Mouse (Mus musculus): Measurements from ENCODE around the gene Canx.

Canx gene

DNA sequence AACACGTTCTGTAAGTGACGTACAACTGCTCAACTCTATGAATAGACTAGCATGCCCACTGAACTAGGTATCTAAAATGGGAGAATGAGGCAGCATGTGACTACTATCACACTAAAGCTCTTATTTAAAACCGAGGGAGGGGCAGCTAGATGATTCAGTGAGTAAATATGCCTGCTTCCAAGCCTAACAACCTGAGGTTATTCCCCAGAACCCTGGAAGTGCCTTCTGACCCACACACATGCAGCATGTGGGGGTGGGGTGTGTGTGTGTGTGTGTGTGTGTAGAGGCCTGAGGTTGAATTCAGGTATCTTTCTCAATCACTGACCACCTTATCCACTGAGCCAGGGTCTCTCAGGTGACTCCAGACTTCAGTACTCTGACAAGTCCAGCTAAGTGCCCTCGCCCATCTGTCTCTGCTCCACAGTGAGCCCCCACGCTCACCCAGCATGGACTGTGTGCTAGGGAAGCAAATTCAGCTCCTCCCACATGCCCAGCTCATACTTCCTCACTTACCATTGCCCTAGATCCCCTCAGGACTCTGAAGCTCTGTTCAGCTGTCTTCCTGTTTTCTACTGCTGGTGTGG, 49.8 kb downstream of the Canx start:
- DNase-seq (ENCODE audit: low read depth, low spot score), result no peak

DNA sequence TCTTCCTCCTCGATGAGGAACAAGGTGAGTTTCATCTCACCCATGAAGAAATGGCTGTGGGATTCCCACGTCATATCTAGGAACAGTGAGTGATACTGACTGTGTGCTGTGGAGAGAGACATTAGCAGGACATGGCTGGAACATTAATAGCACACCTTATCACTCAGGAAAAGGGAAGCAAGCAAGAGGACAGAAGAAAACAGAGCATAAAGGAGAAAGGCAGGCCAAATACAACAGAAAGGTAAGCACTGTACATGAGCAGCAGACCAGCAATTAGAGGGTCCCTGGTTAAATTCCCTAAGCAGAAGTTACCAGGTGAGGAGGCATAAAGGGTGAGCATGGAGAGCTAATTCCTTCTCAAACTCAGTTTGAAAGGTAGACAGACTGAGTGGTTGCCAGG, 50.4 kb downstream of the Canx start:
- no peak for DNase-seq (ENCODE audit: low read depth, low spot score)

GRCm38 (mm10) chr11:50272819-50273218, 52.7 kb downstream of the Canx start:
- no peak for DNase-seq (ENCODE audit: low read depth, low spot score)

DNA sequence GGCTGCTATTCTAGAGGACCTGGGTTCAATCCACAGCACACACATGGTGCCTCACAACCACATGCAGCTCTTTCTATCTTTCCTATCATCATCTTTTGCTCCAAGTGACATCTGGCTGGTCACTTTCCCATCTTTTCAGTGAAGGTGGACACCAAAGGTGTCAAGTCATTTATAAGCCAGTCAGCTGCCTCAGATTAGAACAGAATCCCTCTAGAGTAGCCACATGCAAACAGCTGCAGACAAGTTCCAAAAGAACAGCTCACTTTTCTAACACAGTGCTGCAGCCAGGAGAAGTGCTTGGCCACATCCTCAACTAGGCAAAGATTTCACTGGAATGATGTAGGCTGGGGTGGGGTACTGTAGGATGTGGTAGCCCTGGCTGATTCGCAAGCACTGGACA, 55.6 kb downstream of the Canx start:
- no peak for DNase-seq (ENCODE audit: low read depth, low spot score)

DNA sequence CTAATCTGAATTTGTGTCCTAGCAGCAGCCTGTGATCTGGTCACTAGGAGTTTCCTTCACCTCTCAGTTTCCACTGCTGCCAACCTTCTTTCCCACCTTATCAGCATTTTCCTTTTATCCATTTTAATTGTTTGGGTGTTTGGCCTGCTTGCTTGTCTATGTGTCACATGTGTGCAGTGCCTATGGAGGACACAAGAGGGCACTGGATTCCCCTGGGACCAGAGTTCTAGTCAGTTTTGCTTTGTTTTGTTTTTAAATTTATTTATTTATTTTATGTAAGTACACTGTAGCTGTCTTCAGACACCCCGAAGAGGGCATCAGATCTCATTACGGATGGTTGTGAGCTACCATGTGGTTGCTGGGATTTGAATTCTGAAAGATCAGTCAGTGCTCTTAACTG, 56.3 kb downstream of the Canx start:
- DNase-seq (ENCODE audit: low read depth, low spot score), result no peak

GRCm38 (mm10) chr11:50266997-50267396, 58.5 kb downstream of the Canx start:
- no peak for DNase-seq (ENCODE audit: low read depth, low spot score)

GRCm38 (mm10) chr11:50265931-50266330, 59.5 kb downstream of the Canx start:
- no peak for DNase-seq (ENCODE audit: low read depth, low spot score)

DNA sequence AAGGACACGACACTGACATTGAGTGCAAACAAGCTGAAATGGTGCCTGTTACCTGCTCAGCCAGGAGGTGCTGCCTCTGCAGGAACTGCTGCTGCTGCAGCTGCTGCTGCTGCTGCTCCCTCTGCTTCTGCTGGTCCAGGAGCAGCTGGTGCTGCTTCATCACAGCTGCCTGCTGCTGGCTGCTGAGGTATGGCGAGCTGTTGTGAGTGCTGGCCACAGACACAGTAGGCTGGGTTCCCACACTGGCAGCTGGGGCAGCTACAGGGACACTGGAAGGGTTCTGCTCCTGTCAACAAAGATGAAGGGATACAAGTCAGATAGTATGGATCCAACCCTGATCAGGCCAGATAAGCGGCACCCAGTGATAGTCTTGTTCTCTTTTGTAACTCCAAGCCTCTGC, 62.3 kb downstream of the Canx start:
- no peak for DNase-seq (ENCODE audit: low read depth, low spot score)

GRCm38 (mm10) chr11:50262020-50262419, 63.5 kb downstream of the Canx start:
- DNase-seq (ENCODE audit: low read depth, low spot score), result no peak

DNA sequence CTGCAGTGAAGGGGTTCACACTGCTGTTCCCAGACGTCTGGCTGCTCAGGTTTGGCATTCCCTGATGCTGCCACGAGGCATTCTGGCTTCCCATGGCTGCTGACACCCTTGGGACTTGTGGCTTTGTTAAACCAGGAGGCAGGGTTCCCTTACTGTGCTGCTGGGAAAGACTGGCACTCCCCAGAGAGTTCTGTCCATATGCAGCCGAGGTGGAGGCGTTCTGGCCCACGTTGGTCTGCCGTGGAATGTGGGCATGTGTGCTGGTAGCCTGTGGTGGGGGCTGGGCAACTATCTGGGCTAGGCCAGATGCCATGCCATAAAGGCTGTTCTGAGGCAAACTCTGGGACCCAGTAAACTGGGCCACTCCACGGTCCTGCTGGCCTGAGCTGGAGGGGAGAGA, 67.2 kb downstream of the Canx start:
- DNase-seq (ENCODE audit: low read depth, low spot score), result no peak

DNA sequence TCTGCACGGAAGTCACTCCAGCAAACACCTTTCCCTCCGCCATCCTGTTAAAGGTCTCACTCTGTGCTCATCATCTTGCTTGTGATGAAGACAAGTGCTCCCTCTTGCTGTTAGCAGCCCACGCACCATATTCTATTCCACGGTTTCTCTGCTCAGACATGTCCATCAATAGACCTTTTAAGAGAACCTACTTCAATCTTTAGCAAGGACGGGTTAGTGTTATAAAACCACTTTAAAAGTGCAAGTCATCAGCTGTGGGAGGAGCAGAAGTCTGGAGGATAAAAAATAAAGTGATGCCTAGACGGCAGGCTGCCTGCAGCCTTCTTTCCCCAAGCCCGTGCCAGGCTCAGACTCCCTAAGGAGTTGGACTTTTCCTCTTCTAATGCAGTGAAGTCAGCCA, 68.9 kb downstream of the Canx start:
- DNase-seq (ENCODE audit: low read depth, low spot score), result no peak

DNA sequence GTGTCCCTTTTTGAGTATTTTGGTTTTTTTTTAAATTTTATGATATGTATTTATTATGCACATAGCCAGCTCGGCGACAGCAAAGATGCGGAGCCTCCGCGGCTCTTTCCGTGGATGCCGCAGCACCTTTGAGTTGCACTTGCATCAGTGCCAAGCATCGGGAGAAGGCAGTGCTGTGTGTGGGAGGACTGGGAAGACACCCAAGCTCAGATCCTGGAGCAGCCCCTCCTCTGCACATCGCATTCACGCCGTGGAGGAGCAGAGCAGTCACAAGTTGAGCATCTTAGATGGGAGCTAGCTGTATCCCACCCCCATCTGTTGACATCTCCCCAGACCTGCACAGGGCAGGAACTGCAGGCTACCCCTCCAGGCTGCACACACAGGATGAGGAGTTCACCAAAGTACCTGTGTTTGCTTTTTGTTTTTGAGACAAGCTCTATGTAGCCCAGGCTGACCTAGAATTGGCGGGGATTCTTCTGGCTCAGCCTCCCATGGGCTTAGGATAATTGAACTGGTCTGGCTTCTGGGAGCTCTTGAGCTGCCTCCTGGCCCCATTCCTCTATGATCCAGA, 71.4 kb downstream of the Canx start:
- DNase-seq (ENCODE audit: low read depth, low spot score), result no peak

DNA sequence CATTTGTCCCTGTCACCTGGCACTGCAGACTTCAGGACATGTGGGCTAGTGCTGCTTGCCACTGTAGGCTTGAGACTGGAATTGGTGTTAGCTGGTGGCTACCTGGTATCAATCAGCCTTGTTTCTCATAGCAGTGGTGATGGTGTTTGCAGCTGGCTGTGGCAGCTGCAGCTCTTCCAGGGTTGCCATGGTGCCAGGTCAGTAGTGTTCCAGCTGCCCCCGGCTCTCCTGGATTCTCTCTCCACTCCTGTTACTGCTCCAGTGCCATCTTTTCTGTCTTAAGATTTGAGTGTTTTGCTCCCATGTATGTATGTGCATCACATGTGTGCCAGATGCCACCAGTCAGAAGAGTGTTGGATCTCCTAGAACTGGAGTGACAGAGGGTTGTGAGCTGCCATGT, 72.1 kb downstream of the Canx start:
- no peak for DNase-seq (ENCODE audit: low read depth, low spot score)

DNA sequence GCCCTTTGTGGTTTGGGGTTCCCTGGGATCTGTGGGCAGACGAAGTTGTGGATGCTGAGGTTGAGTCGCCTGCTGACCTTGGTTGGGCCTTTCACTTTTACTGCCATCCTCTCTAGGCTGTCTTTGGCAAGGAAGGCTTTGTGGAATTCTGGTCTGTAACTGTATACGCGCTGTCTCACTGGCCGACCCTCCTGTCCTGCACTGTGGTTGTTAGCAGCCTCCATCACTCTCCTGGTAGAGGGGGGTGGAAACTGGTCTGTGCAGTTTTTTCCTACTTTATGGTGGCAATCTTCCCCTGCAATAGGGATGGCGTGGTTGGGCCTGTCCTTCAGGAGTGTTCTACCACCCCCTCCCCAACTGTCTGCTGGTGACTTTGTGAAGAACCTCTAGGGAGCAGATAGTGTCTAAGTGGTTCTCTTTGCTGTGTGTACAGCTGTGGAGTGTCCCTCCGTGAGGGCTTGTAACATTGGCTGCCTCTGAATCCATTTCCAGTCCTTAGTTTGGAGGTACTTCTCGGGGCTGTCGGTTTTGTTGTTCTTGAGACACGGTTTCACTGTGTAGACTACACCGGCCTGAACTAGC, 72.7 kb downstream of the Canx start:
- DNase-seq (ENCODE audit: low read depth, low spot score), result no peak

- DNase-seq (ENCODE audit: low read depth, low spot score), result no peak
Measured at GRCm38 (mm10) chr11:50252166-50252565, 73.3 kb downstream of the Canx start.

DNA sequence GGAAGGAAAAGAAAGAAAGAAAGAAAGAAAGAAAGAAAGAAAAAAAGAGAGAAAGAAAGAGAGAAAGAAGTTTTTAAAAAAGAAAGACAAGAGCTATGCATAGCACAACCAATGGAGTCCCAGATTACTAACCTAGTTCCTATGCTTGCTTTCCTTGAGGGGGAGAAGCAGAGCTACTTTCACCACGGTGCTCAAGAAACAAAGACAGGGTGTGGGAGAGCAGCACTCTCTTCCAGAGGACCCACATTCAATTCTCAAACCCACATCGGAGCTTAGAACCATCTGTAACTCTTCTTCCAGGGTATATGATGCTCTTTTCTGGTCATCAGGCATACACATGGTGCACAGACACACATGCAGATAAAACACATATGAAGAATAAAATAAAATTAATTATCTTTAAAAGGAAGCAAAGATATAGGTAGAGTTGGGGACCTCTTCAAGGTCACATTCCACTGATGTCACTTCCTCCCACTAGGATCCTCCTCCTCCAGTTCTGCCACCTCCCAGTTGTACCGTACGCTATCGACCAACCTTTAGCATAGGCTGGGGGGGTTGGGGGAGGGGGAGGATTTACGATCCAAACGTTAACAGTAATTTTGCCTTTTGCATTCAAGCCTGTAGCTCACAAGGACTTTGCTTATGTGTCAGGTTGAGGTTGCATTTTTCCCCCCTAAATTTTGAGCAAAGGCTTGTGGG, 76.9 kb downstream of the Canx start:
- no peak for DNase-seq (ENCODE audit: low read depth, low spot score)

- no peak for DNase-seq (ENCODE audit: low read depth, low spot score)
Measured at GRCm38 (mm10) chr11:50245269-50245668, 80.2 kb downstream of the Canx start.
